Mouse (Mus musculus): ENCODE measurements around the gene Ctsk.

The Ctsk gene

DNA sequence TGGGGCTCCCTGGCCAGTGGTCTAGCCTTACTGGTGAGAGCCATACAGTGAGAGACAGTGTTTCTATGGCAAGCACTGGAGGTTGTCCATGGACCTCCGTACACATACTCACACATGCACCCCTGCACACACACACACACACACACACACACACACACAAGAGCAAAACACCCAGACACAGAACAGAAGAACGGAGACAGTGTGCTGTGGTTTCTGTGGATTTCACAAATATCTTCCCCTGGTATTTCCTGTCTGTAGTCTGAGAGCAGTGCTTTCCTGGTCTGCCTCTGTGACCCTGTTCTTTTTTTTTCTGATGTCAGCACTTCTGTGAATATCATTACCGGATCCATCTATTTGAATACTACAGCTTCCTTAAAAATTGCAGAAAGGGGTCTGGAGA, 24.6 kb downstream of the Ctsk start:
- CTCF ChIA-PET, result interaction anchor here (0.6 kb wide), 1 partner anchor 273 kb away, joined by 3 read pairs; no protein-coding TSS in a partner anchor

- CTCF ChIA-PET, result no interaction called here
Observed at GRCm38 (mm10) chr3:95524673-95525072, 25.6 kb downstream of the Ctsk start.

DNA sequence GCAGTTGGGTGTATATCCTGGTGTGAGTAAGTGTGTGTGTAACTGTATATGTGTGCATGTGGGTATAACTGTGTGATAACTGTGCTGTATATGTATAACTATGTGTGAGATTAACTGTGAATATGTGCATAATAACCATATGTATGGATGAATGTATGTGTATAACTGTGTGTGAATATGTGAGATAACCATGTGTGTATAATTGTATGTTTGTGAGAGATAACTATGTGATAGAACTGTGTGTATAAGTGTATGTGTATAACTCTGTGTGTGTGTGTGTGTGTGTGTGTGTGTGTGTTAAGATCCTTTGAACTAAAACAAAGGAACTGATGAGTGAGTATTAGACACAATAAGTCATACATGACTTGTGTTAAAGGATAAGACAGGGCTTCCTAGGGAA, 27.1 kb downstream of the Ctsk start:
- CTCF ChIA-PET, result interaction anchor here (0.6 kb wide), 1 partner anchor 136 kb away, joined by 5 read pairs; no protein-coding TSS in a partner anchor

DNA sequence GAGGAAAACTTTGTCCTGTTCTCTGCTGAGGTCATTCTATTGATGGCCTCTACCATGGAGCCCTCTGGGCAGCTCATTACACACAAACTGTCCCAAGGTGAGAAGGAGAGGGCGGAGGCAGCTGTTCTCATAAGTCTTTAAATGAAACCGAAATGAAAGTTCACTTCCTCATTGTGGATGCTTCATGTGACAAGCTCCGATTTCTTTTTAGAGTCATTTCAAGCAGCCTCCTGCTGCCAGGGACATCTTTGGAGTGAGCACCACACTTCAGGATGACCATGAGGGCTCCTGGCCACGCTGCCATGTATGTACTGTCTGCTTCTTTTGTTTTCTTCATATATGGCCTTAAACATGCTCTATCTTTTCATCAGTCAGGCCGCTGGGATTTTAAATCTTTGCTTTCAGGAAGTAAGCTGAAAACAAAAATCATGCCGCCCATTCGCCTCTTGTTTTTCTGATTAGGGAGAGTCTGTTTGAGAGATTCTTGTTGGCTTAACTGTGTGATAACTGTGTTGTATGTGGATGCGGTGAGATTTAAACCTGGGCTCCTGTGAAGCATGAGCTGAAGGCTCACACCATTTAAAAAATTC, 27.7 kb downstream of the Ctsk start, which contains the start of gene Ctss:
Ctss (plus strand) TSS at position 165 of the 590 bp plus-strand sequence.
- CTCF ChIA-PET, result interaction anchor here (0.6 kb wide), 2 partner anchors 94 to 135 kb away, joined by 5 to 18 read pairs; no protein-coding TSS in a partner anchor

- CTCF ChIA-PET, result no interaction called here
Observed at GRCm38 (mm10) chr3:95529814-95530213, 30.8 kb downstream of the Ctsk start.

DNA sequence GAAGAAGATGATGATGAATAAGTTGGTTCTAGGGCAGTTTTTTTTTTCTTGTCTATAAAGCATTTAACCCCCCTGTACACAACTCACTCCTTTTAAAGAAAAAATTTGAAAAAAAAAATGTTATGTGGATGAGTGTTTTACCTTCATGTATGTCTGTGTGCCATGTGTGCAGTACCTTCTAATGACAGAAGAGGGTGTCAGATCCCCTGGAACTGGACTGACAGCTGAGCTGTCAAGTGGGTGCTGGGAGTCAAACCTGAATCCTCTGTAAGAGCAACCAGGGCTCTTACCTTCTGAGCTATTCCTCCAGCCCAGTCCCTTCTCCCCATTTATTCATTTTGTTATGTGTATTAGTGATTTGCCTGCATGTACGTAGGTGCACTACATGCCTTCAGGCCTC, 32.0 kb downstream of the Ctsk start:
- CTCF ChIA-PET, result no interaction called here

DNA sequence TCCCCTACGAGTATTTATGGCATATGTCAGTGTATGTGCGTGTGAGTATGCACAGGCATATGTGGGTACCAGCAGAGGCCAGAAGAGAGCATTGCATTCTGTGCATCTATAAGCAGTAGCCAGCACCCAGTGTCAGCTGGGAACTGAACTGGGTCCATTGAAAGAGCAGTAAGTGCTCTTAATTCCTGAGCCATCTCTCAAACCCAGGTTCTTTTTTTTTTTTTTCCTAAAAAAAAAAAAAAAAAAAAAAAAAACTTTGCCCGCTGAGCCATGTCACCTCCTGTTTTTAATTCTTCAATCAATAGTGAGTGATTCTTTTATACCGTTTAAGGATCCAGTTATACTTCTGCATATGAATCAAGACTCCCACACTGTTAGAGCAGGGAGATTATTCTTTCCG, 34.3 kb downstream of the Ctsk start:
- CTCF ChIA-PET, result interaction anchor here (0.6 to 0.7 kb wide), 2 partner anchors 32 to 270 kb away, joined by 3 to 10 read pairs; no protein-coding TSS in a partner anchor

- CTCF ChIA-PET, result interaction anchor here (0.6 kb wide), 1 partner anchor 15 kb away, joined by 7 read pairs; no protein-coding TSS in a partner anchor
Observed at GRCm38 (mm10) chr3:95534927-95535326, 35.9 kb downstream of the Ctsk start.

- CTCF ChIA-PET, result interaction anchor here (0.5 kb wide), 1 partner anchor 161 kb away, joined by 12 read pairs; no protein-coding TSS in a partner anchor
Observed at GRCm38 (mm10) chr3:95538936-95539335, 39.9 kb downstream of the Ctsk start.

- CTCF ChIA-PET, result no interaction called here
Observed at GRCm38 (mm10) chr3:95539837-95540236, 40.8 kb downstream of the Ctsk start.

- CTCF ChIA-PET, result interaction anchor here (0.5 to 1.6 kb wide), 3 partner anchors 9 to 80 kb away, joined by 3 to 24 read pairs (median 6); no protein-coding TSS in a partner anchor
Observed at GRCm38 (mm10) chr3:95541186-95541585, 42.1 kb downstream of the Ctsk start.

DNA sequence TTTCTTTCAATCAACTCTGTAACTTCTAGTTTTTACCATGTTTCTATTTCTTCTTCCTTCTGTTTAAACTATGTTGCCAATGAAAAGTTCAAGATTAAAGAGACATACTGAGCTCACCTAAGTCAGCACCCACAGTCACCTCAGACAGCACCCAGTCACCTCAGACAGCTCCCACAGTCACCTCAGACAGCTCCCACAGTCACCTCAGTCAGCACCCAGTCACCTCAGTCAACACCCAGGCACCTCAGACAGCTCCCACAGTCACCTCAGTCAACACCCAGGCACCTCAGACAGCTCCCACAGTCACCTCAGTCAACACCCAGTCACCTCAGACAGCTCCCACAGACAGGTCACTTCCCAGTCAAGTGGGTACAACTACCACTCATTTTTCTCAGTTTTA, 43.1 kb downstream of the Ctsk start:
- CTCF ChIA-PET, result no interaction called here

DNA sequence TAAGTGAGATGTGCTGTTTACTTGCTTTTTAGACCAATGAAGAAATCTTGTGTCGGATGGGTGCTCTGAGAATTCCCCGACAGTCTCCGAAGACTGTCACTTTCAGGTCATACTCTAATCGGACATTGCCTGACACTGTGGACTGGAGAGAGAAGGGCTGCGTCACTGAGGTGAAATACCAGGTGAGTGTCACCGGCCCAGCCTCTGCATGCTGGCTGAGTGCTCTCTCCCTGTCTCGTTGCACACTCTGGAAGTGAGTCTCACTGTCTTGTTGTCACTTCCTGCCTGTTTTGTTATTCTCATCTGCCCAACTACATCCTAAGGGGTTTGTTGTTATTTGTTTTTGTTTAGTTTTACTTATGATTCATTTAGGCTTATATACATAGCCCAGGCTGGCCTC, 43.9 kb downstream of the Ctsk start:
- CTCF ChIA-PET, result interaction anchor here (0.6 kb wide), 1 partner anchor 24 kb away, joined by 3 read pairs; no protein-coding TSS in a partner anchor

- CTCF ChIA-PET, result interaction anchor here (0.6 to 1.3 kb wide), 3 partner anchors 9 to 891 kb away, joined by 3 to 16 read pairs (median 6); no protein-coding TSS in a partner anchor
Observed at GRCm38 (mm10) chr3:95550176-95550575, 51.1 kb downstream of the Ctsk start.

DNA sequence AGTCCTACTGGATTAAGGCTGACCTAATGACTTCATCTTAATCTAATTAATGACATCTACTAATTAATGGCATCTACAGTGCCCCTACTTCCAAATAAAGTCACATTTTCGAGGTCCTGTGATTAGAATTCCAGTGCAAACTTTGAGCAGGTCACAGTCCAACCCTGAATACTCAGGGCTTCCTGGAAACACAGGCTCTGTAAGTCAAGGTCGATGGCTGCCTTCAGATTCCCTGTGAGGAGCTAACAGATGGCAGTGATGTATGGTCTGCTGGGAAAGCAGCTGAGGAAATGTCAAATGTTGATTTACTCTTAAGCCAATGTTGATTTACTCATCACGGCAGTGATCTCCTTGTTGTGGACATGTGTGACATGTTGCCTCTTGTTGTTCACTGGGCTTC, 54.9 kb downstream of the Ctsk start:
- CTCF ChIA-PET, result no interaction called here
